ENCODE assay signal across 20 mouse cellular contexts in the genomic region with DNA sequence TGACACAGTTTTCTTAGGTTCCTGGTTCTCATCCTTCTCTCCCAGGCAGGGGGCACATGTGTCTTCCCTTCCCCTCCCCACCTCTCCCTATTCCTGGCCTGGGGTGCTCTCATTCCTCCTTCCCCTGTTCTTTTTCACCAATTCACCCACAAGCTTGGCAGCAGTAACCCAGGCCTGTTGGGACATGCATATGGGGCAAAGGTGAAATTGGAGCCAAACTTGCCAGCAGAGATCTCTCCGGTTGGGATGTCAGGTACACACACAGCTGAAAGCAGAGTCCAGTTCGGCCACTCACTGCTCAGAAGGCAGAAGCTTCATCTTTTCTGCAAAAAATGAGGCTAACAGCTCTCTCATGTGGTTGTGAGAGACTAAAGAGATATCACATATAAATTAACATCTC. TPM values are rescaled to one million over a fixed set of nuclear protein-coding genes. Genes with fewer than 3 reads are reported as not detected.
DNase-seq lines count a peak whose midpoint lies in the region; ATAC-seq lines count a peak whose summit lies in the region.
"Had no signal": no experiment of that assay in that cellular context is flagged by ENCODE, and none has a peak within 500 bp of the region (broad histone marks: within the 10 kb centered on the region; RNA-seq: fewer than 3 reads in every experiment).

No protein-coding gene starts in this region.

- H3K36me3 ChIP-seq in kidney, embryonic 14.5 days (ENCODE audit: control insufficient read depth, insufficient read depth, low read length), result no peaks in the 10 kb centered on the region
- H3K36me3 ChIP-seq: embryonic facial prominence, embryonic 15.5 days; forebrain, embryonic 10.5 days; heart, embryonic 13.5 days; hindbrain, embryonic 12.5 days had no signal

- H3K27me3 ChIP-seq in kidney, embryonic 14.5 days (ENCODE audit: control insufficient read depth, insufficient read depth, low read length), result no peaks in the 10 kb centered on the region
- H3K27me3 ChIP-seq: heart, embryonic 13.5 days had no signal

- no peak for ATAC-seq in kidney, embryonic 14.5 days (ENCODE audit: low FRiP score, low TSS enrichment)
- ATAC-seq: forebrain, embryonic 14.5 days had no signal

- no peaks in the 10 kb centered on the region for H3K4me1 ChIP-seq in kidney, embryonic 14.5 days (ENCODE audit: control insufficient read depth, insufficient read depth, low read length)
- H3K4me1 ChIP-seq: embryonic facial prominence, embryonic 15.5 days had no signal

- WGBS in kidney, embryonic 14.5 days, result 77% methylated on average over 2 of the region's 2 CpGs

- H3K9me3 ChIP-seq in kidney, embryonic 14.5 days (ENCODE audit: control insufficient read depth, low read length), result no peaks in the 10 kb centered on the region
- H3K9me3 ChIP-seq: embryonic facial prominence, embryonic 15.5 days; forebrain, embryonic 10.5 days; heart, embryonic 13.5 days; hindbrain, embryonic 12.5 days had no signal

- no peak overlapping the region for H3K4me3 ChIP-seq in kidney, embryonic 14.5 days (ENCODE audit: low read length)
- H3K4me3 ChIP-seq: embryonic facial prominence, embryonic 15.5 days; erythroblast, embryonic 14.5 days; forebrain, embryonic 10.5 days; gastrocnemius, adult 2 months; heart, embryonic 13.5 days; hindbrain, embryonic 12.5 days had no signal

- no peak overlapping the region for H3K27ac ChIP-seq in kidney, embryonic 14.5 days (ENCODE audit: low read depth, low read length)
- H3K27ac ChIP-seq: embryonic facial prominence, embryonic 15.5 days; forebrain, embryonic 10.5 days; gastrocnemius, adult 2 months; heart, embryonic 13.5 days; hindbrain, embryonic 12.5 days had no signal

- H3K9ac ChIP-seq in kidney, embryonic 14.5 days (ENCODE audit: low read depth, low read length), result no peak overlapping the region
- H3K9ac ChIP-seq: embryonic facial prominence, embryonic 15.5 days; heart, embryonic 13.5 days; hindbrain, embryonic 12.5 days had no signal

- H3K4me2 ChIP-seq in kidney, embryonic 14.5 days (replicated peaks; ENCODE audit: low read depth, low read length), result no peak overlapping the region
- H3K4me2 ChIP-seq: embryonic facial prominence, embryonic 15.5 days; heart, embryonic 13.5 days; hindbrain, embryonic 12.5 days had no signal

- peak; percentile 13 for DNase-seq in kidney, adult 11 months
- peak; percentile 18 to 66 for DNase-seq in kidney, postnatal 25 days
- no peak for DNase-seq in kidney, postnatal 4 days
- peak; percentile 48 for DNase-seq in urinary bladder, postnatal 14 days (ENCODE audit: low spot score)
- DNase-seq in urinary bladder, adult 2 months (ENCODE audit: low spot score), result no peak
- no peak for DNase-seq in cerebellum, postnatal 14 days
- DNase-seq: adrenal gland, postnatal 25 days; cerebellum, adult 2 months; cerebellum, postnatal 10 days; embryo, embryonic 11 days; gastrocnemius, adult 2 months; gastrocnemius, postnatal 25 days; heart, postnatal 36 days had no signal

RNA-seq across cellular contexts. Expression of a gene that starts 26.3 kb away (rescaled TPM):
- 39.8 and 49.2 TPM in 2 replicates for polyA plus RNA-seq in kidney, embryonic 14.5 days (2014; fragmentation: Nextera tagmentation; extraction: Ambion mirVana)
- polyA plus RNA-seq in urinary bladder, adult 2 months (2012; rRNA removed), result 4.6 and 13.9 TPM in 2 replicates

RNA-seq across cellular contexts. Expression of a gene that starts 53.4 kb away (rescaled TPM):
- polyA plus RNA-seq in kidney, embryonic 14.5 days (2014; fragmentation: Nextera tagmentation; extraction: Ambion mirVana), result 16.2 and 25.4 TPM in 2 replicates
- polyA plus RNA-seq in urinary bladder, adult 2 months (2012; rRNA removed), result 0.48 and 0.60 TPM in 2 replicates

Comparison
In these comparisons a context has a peak if more than half of its experiments do, and no peak if none do; other contexts are left out.
1. DNase-seq: peak in kidney, adult 11 months (single experiment), kidney, postnatal 25 days (2 of 2) and urinary bladder, postnatal 14 days (single experiment); none in kidney, postnatal 4 days (0 of 2), urinary bladder, adult 2 months (single experiment) and cerebellum, postnatal 14 days (0 of 2).
2. RNA of a gene that starts 53.4 kb away (polyA plus RNA-seq): 16.2 to 25.4 TPM in kidney, embryonic 14.5 days; 0.48 to 0.60 TPM in urinary bladder, adult 2 months; every median in the first group is over 10 times any median in the second.